Mouse (Mus musculus) NIH3T3 (cell line): ENCODE results near the gene Slc51b.

Experiments
- DNase-seq: peaks from one replicate; pipeline ENCODE4 v3.0.0-alpha.2; 2012; ENCODE audit warnings: low read depth

The Slc51b gene

DNA sequence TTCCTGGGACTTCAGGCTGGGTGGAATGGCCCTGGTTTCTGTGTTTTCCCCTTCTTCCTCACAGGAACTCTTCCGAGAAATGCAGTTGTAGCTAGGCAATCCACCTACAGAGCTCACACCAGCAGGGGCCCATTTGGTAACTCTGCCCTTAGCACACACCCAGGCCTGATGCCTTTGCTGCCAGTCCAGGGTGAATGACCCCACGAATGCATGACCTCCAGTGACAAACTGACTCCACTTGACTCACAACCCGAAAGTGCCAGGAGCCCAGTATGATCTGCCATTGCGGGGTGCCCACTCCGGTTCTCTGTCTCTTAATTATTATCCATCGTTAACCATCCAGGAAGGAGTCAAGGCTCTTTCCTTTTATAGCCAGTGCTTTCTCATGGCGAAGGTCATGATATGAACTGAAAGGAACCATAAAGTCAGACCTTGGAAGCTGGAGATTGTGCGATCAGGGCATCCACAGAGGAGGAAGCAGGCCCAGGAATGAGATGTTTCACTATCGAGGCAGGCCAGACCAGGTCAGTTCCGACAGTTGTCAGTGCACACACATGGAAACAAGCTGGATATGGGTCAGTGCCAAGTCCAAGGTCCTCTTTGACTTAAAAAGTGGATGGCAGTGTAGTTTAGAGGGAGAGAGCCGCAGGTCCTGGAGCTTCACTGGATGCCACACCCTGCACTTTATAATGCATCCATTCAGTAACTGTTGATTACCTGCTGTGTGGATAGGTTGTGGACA lies at the start of gene Slc51b:
TSS of gene Slc51b (minus strand) at position 196 of the 742 bp plus-strand sequence.
- no peak for DNase-seq

- no peak for DNase-seq
Observed at GRCm38 (mm10) chr9:65467686-65468085, 44.9 kb upstream of the Slc51b start.

DNA sequence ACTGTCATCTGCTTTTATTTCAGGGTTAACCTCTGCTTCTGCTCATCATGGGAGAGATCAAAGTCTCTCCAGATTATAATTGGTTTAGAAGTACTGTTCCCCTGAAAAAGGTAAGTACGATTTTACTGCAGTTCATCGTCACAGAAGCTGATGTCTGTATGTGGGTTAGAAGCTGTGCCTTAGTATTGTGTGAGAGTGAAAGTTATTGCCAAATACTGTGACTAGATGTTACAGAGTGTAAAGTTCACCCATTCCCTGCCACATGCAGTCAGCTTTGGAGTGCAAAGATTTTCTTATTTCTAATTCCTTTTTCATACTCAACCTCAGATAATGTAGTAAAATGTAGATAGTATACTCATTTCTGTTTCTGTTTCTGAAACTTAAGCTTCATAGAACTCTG lies 42.5 kb upstream of the Slc51b start:
- no peak for DNase-seq

DNA sequence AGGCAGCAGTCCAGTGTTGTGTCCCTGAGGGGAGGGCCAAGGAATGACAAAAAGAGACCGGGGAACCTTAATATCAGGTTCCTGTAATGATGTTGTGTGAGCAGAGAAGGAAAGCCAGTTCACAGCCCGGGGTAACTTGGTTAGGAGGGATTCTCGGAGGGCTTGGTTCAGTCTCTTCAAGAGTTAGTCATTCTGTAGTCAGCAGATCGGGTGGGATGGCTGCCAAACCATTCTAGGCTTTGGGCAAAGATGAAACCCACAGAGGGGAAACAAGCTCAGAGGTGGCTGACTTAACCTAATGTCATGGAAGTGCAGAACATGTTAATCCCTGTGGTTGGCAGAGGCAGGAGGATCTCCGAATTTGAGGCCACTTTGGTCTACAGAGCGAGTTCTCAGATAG lies 41.4 kb upstream of the Slc51b start:
- DNase-seq: peak; percentile 84

GRCm38 (mm10) chr9:65462544-65462943 lies 39.8 kb upstream of the Slc51b start:
- no peak for DNase-seq

DNA sequence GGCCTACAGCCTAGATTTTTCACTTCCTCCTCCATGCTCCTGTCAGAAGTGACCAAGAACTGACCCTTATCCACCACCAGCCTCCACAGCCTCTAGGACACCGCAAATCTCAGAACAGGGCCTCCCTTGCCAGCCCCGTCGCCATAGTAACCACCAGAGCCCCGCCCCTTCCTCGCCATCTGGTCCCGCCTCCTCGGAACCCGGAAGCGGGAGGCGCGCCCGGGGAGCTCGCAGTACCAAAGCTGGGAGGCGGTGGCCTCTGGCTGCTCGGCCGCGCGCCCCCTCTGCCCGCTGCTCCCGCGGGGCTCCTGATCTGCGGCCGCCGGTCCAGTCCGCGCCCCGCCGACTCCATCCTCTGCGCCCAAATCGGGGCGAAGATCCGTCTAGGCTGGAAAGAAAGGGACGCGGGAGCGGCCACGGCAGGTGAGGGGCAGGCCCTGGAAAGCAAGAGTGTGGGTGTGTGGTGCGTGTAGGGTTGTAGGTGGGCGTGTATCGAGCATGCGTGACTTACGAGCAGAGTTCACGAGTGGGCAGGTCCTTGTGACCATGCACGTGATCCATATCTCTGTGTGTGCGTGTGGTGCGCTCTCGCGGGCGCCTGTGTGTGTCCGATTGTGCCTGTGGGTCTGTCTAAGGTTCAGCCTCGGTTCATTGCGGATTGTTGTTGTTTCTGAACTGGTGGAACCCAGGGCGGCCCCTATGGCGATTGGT lies 38.1 kb upstream of the Slc51b start, which contains the start of gene Spg21:
TSS of gene Spg21 (plus strand) at position 216 of the 711 bp plus-strand sequence.
- DNase-seq: peak; percentile 96

DNA sequence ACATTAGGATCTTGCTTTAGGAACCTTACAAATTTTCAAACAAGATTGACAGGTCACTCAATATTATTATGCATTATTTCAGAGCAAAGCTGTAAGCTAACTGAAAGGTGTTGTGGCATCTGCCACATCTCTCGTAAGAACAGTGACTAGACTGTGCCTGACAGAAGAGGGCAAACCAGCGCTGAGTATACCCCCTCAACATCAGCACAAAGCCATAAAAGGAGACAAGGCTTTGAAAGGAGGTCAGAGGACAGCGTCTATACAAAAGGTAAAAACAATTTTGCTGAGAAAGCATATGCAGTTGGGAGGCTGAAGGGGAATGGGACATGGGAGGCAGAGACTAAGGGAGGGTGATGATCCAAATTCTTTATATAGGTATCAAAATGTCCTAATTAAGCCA lies 37.4 kb upstream of the Slc51b start:
- no peak for DNase-seq

DNA sequence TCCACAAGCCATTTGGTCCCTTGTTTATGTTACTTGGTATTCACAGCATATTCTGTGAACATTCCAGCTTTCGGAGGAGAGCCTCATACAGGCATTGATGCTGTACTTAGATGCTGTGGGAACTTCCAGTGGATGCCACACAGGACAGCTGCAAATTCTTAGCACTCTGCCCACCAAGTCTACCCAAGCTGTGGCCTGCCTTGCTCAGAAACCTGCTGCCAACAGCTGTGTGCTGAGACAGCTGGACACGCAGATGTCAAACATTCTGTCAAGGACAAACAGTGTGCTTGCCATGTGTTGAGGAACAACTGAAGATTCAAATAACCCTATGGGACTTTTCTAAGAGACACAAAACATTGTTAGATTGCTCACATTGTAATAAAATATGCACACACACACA lies 36.2 kb upstream of the Slc51b start:
- DNase-seq: no peak

DNA sequence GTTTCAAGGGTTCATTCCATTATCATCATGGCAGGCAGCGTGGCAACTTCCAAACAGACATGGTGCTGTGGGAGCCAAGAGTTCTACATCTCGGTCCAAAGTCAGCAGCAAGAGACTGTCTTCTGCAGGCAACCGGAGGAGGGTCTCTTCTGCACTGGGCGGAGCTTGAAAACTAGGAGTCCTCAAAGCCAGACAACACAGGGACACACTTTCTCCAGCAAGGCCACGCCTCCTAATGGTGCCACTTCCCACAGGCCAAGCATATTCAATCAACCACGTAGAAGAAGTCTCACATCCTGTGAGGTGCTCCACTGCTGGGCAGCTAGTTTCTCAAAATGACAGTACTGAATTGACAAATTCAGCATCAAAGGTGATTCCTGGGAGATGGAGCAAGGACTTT lies 25.2 kb upstream of the Slc51b start:
- DNase-seq: no peak

DNA sequence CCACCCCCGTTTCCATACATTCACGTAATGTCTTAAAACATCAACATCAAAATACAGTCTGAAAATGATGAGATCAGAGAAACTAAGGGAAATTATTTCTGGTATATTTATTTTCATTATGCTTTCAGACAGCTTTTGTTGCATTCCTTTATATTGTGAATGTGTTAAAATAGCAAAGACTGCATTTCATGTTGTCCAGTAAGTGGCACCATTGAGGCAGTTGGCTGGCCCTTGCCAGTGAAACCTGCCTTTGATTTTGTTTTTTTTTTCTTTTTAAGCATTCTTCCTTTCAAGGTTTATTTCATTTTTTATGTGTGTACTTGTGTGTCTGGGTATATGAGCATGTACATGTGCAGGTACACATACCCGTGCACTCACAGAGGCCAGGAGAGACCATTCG lies 21.9 kb upstream of the Slc51b start:
- DNase-seq: no peak

GRCm38 (mm10) chr9:65435671-65436301 lies 13.0 kb upstream of the Slc51b start, which contains the start of gene Mtfmt:
TSS of gene Mtfmt (plus strand) at chr9:65435782.
- peak; percentile 96 for DNase-seq

DNA sequence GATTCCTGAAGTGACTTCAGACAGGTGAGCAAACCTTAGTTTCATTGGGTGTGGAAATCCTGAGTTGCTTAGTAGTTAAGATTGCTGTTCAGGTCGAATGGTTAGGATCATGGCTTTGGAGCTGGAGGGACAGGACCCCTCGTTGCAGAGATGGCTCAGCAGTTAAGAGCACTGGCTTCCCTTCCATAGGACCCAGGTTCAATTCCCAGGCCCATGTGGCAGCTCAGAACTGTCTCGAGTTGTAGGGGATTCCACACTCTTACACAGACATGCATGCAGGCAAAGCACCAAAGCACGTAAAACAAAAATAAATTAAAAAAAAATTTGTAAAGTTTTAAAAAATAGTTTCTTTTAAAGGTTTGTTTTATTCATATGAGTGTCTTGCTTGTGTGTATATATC lies 12.5 kb upstream of the Slc51b start:
- no peak for DNase-seq

GRCm38 (mm10) chr9:65434140-65434539 lies 11.4 kb upstream of the Slc51b start:
- peak; percentile 80 for DNase-seq

DNA sequence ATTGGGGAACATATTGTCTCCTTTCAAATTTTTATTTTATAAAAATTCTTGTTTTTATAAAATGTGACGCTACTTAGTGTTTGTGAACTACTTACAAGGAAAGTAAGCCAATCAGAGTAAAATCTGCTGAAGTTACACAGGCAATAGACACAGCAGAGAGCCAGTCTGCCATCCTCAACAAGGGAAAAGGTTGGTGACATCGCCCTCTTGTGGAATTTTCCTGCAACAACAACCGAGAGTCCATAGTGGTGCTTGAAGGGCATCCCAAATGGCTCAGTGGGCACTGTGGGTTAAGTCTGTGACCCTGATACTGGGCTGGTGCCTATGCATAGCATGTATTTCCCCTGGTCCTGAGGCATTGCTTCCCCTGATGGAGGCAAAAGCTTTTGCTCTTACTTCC lies 9.5 kb upstream of the Slc51b start:
- peak; percentile 37 for DNase-seq

GRCm38 (mm10) chr9:65430921-65431320 lies 8.2 kb upstream of the Slc51b start:
- no peak for DNase-seq

DNA sequence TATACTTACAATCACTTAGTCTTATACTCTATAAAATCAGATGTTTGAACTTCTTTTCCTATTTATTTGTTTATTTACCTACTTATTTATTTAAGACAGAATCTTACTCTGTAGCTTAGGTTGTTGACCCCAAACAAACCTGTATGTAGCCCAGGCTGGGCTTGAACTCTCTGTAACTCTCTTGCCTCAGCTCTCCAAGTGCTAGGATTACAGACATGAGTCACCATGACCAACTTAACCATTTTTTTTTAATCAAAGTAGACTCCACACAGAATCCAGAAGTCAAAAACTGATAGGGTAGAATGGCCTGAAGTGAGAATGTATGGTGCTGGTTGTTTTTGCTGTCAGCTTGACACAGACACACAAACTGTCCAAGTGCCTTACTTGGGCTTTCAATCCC lies 7.6 kb upstream of the Slc51b start:
- peak; percentile 24 for DNase-seq

DNA sequence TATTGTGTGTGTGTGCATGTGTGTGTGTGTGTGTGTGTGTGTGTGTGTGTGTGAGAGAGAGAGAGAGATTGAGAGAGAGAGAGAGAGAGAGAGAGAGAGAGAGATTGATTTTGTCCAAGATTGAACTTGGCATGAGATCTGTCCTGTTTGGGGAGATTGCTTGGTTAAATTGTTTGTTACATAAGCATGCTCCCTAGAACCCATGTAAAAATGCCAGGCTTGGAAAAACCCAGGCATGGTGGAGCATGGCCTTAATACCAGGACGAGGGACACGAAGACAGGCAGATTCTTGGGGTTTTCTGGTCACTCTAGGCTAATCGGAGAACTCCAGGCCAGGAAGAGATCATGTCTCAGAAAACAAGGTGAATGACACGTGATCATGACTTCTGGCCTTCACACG lies 5.2 kb upstream of the Slc51b start:
- no peak for DNase-seq

- no peak for DNase-seq
Observed at GRCm38 (mm10) chr9:65427511-65427910, 4.8 kb upstream of the Slc51b start.

GRCm38 (mm10) chr9:65424393-65424792 lies 1.6 kb upstream of the Slc51b start:
- no peak for DNase-seq

DNA sequence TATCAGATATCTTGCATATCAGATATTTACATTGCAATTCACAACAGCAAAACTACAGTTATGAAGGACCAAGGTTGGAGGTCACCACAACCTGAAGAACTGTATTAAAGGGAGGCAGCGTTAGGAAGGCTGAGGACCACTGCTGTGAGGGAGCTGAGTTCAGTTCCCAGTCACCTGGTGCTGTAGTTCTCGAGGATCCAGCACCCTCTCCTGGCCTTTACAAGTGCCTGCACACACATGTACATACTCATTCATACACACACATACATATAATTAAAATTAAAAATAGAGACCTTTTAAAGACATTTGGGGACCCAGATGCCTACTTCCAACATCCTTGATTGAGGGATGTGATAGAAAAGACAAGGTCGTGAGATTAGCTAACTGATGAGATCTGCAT lies 3.1 kb downstream of the Slc51b start:
- no peak for DNase-seq

DNA sequence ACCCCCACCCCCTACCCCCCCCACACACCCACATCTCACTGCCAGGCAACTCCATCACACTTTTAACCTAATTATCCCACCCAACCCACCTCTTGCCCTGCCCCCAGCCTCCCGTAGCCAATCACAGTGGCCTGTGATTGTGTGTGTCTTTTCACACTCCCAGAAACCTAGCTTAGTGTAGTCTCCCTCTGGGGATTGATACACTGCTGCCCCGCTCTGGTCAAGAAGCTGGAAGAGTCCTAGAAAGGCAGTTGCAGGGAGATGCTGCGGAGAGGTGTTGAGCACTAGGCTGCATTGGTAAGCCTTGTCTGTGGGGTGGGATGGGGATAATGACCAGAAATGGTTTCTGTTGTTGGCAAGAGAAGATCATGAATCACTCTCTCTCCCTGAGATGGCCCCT lies 5.0 kb downstream of the Slc51b start:
- DNase-seq: no peak

- DNase-seq: no peak
Observed at GRCm38 (mm10) chr9:65411326-65411725, 11.4 kb downstream of the Slc51b start.

GRCm38 (mm10) chr9:65410378-65410777 lies 12.4 kb downstream of the Slc51b start:
- DNase-seq: no peak
